Mouse (Mus musculus) 3134 (cell line): Measurements from ENCODE around the gene Pdss1.
"Not testable (repeated sequence)": the region's sequence is repeated elsewhere in the genome, so short reads cannot be mapped to it uniquely, and the experiment has no call there.

ENCODE experiments used
- DNase-seq: peaks from one replicate; pipeline ENCODE4 v3.0.0-alpha.2; 2011; ENCODE audit warnings: low spot score; ENCODE audit not compliant: insufficient read length; ENCODE audit errors: extremely low read depth

Pdss1 gene

DNA sequence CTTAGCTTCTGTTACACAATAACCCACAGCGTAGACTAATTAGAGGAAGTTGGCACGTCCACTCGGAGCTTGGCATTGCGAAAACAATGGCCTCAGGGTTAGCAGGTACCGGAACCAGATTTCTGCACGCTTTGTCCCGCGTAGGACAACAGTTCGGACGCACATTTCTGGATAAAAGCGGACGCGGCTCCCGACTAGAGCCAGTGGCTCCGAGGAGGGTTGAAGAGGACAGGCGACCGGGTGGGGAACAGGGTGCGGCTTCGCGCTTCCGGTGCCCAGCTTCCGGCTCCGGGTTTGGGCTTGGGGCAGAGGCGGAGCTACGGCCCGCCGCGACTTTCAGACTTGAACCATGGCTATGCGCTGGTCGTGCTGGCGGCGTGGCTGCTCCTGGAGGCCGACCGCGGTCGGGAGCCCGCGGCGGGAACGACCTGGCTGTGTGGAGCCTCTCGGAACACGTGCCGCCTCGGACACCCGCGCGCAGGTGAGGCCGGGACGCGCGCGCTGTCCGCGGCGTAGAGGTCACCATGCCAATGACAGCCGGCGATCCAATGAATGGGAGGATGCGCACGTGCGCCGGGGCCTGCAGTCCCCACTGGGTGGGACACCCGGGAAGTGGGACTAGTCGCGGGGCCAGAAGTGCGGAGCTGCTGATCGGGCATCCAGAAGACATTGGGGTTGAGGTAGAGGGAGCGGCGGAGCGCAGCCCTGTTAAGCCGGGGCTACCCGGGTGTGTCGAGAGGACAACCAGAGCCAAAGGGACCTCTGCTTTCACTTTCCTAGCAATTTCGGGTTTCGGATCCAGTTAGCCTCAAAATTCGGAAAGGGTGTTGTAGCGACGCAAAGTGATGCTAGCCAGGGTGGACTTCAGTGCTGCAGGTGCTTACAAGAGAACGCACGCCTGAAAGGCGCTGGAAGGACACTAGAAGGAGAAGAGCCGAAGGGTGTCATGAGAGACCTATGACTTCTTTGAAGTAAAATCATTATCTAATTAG is at the start of gene Pdss1:
TSS of gene Pdss1 (plus strand) at position 241 of the 992 bp plus-strand sequence.
- DNase-seq: peak; percentile 93

GRCm38 (mm10) chr2:22851900-22852299 is 43.4 kb upstream of the Pdss1 start:
- DNase-seq: no peak

DNA sequence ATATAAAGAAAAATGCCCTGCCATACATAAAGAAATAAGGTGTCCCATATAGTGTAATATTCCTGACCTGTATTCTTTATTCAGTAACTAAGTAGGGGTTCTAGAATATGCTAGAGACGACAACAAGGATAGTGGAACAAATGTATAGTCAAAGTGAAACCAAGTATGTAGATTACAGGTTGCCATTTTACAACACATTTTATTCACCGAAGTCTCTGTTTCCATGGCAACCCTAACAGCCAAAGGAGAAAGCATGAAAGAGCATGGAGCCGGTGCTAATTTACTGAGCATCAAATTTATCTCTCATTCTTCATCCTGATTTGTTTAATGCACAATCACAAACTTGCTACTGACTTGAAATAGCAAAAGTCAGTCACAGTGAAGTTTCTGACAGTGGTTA is 37.8 kb upstream of the Pdss1 start:
- no peak for DNase-seq

- no peak for DNase-seq
Measured at GRCm38 (mm10) chr2:22862194-22862593, 33.1 kb upstream of the Pdss1 start.

DNA sequence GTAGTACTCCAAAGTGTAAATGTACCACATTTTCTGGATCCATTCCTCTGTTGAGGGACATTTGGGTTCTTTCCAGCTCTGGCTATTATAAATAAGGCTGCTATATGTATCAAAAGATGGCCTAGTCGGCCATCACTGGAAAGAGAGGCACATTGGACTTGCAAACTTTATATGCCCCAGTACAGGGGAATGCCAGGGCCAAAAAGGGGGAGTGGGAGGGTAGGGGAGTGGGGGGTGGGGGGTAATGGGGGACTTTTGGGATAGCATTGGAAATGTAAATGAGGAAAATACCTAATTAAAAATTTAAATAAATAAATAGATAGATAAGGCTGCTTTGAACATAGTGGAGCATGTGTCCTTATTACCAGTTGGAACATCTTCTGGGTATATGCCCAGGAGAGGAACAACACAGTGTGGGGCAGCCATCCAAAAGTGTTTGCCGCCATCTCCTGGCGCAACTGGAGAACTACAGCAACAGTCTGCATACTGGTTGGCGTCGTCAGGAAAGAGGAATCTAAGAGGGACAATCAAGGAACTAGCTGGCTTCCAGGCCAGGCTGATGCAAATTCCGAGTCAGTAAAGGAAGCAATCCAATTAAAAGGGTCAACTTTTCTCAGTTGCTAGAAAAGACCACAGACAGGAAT is 30.8 kb upstream of the Pdss1 start:
- DNase-seq: peak; percentile 37

DNA sequence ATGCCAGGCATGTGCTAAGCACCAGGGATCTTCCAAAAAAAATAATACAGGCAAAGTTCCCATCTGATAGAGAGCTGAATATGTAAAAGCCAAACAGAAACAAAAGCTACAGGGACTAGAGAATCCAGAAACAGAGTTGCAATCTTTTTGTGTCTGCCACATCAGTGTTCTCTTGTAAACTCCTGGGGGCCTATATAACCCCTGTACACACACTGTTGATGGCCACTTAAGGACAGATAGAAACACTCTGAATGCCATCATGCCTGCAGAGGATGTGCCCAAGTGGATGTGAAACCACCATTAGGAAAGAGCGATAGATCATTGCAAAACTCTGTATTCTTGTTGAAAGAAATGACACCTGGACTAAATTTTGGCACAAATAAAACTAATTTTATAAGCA is 29.5 kb upstream of the Pdss1 start:
- DNase-seq: no peak

DNA sequence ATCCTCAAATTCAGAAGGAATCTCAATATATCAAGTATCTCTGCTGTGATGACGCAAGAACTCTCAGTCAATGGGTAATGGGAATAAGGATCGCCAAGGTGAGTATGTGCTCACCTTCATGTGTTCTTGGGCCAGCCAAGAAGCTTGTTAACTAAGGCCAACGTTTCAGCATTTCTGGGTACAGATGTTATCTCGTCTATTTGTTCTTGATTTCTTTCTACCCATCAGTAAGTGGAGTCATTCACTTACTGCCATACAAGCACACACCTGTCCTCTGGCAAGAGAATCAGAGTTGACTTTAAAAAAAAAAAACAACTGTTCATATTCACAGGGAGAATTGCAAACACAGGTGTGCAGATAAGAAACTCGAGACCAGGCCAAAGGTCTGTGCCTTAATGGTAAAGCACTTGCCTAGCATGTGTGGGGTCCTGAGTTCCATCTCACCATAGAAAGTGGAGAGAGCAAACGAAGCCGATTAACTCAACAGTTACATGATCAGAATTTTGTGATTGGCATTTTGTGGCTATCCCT is 28.4 kb upstream of the Pdss1 start:
- no peak for DNase-seq

DNA sequence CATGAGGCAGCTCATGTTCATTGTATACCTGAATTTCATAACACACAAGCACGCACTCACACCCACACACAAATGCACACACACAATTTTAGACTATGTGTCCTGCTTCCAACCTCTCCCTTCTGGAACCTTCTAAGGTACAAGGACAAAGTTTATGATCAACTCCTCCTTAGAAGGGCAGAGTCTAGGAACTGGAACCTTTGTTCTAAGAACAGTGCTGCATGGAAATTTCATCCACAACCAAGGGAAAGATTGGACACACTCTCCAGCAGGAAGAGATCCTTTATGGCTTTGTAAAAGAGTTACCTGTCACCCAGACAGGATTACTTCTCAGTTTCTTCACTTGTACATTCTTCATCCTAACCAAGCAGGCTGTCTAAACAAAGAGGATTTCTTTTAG is 22.2 kb upstream of the Pdss1 start:
- DNase-seq: no peak

GRCm38 (mm10) chr2:22874628-22875027 is 20.7 kb upstream of the Pdss1 start:
- DNase-seq: no peak

DNA sequence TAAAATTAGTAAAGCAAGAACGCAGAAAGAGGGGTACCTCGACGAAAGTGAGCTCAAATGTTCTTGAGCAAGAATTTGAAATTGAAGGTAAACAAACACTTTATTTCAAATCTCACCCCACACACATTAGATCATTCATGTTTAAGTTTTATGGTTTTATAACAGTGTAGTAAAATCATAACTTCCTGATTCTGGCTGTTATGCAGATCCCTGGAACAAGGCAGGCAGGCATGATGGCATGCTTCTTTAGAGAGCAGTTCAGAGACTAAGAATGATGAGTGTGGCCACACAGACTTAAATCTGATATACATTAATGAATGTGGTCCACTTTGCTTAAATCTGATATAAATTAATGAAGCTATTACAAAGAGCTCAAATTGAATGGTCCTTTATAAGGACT is 18.7 kb upstream of the Pdss1 start:
- no peak for DNase-seq

GRCm38 (mm10) chr2:22878781-22879180 is 16.5 kb upstream of the Pdss1 start:
- no peak for DNase-seq

- not testable (repeated sequence) for DNase-seq
Measured at GRCm38 (mm10) chr2:22880726-22881125, 14.6 kb upstream of the Pdss1 start.

DNA sequence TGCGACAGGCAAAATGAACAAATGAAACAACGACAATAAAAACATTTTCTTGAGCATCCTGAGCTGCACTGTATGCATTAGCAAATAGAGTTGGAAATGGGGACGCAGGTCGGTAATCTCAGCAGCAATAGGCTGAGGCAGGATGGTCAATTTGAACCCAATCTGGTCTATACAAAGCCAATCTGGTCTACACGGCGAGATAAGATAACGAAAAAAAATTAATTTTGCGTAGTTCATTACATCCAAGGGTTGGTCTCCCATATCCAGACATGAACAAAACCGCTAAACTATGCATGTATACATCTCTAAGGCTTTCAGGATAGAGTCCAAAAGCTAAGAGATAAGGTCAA is 415 bp upstream of the Pdss1 start:
- no peak for DNase-seq

DNA sequence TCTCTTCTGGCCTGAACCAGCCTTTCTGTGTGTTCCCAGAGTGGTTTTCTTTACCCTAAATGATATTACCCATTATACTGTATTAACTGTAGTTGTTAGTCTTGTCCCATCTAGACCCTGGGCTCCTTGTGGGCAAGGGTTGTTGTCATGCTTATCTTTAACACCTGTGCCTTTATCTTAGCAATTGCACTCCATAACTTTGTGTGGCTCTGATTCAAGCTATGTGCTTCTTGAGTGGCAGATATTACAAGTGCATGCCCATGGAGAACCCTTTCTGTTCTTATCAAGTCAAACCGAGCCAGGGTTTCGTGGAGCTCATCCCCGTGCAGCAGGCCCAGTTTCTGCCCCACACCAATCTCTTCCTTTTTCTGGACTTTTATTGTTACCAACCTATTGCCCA is 8.6 kb downstream of the Pdss1 start:
- DNase-seq: no peak

- DNase-seq: no peak
Measured at GRCm38 (mm10) chr2:22914421-22914820, 19.1 kb downstream of the Pdss1 start.

- no peak for DNase-seq
Measured at GRCm38 (mm10) chr2:22918651-22919050, 23.3 kb downstream of the Pdss1 start.

DNA sequence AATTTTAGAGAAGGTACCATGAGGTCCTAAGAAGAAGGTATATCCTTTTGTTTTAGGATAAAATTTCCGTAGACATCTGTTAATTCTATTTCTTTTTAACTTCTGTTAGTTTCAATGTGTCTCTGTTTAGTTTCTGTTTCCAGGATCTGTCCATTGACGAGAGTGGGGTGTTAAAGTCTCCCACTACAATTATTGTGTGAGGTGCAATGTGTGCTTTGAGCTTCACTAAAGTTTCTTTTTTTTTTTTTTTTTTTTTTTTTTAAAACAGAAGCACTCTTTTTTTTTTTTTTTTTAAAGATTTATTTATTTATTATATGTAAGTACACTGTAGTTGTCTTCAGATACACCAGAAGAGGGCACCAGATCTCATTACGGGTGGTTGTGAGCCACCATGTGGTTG is 30.6 kb downstream of the Pdss1 start:
- DNase-seq: not testable (repeated sequence)

GRCm38 (mm10) chr2:22928259-22928658 is 32.9 kb downstream of the Pdss1 start:
- no peak for DNase-seq

DNA sequence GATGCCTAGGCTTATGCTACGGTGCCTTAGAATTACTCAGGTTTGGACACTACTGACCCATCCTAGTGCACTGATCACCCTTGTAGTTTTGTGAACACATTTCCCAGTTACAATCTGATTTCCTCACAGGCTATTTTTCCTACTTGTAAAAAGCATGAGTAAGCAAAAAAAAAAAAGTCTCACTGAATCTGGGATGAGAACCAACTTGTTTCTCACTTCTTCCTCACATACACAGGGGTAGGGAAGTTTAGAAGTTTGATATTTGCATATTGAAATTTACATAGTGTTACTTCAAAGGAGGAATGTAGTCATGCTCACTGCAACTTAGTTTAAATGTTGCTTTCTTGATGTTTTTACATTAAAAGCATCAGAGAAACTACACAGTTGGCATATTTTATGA is 38.2 kb downstream of the Pdss1 start:
- DNase-seq: no peak

DNA sequence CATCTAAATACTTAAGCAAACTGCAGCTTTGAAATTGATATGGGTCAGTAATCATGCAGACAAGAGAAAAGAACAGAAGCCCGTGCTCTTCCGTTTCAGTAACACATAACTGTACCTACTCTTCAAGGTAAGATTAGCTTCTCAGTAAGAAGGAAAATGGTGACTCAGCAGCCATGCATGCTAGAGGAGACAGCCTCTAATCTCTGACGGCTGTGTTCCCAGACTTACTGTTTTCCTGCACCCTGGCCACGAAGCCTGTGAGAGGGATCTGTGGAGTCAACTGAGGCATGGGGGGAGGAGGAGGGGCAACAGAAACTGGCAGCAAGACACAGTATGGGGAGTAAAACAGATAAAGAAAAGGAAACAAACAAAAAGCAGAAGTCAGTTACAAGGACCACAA is 54.6 kb downstream of the Pdss1 start:
- no peak for DNase-seq

- DNase-seq: no peak
Measured at GRCm38 (mm10) chr2:22954278-22954677, 59.0 kb downstream of the Pdss1 start.

DNA sequence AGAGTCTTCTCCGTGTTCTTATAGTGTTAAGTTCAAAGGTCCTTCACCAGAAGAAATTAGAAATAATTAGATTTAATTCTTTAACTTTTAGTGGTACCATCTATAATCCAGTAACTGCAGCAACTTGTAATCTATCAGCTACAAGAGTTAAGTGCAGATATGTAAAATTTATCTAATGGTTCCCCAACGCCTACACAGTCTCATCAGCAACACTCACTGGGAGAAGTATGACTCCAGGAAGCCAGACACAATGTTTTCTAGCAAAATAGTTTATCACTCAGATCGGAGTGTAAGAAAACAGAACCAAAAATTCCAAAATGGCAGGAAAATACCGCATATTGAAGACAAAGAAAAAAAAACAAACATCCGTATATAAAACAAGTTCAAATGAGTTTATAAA is 60.6 kb downstream of the Pdss1 start:
- no peak for DNase-seq
